Mouse (Mus musculus) C2C12 (cell line): Measurements from ENCODE around the gene Baz2a. TPM values are rescaled to one million over a fixed set of nuclear protein-coding genes. Genes with fewer than 3 reads are reported as not detected.
"Not testable (repeated sequence)": the region's sequence is repeated elsewhere in the genome, so short reads cannot be mapped to it uniquely, and the experiment has no call there.

ENCODE experiments used
- H3K27me3 ChIP-seq: one replicate; pipeline ENCODE4 v1.6.1; 2011; ENCODE audit not compliant: control insufficient read depth, insufficient read depth, insufficient read length
- H3K36me3 ChIP-seq: one replicate; pipeline ENCODE4 v1.6.1; 2011; ENCODE audit not compliant: control insufficient read depth, insufficient read depth
- H3K4me3 ChIP-seq: one replicate; pipeline ENCODE4 v1.5.1; 2011; ENCODE audit warnings: mild to moderate bottlenecking, control low read depth; ENCODE audit not compliant: poor library complexity, insufficient read depth, severe bottlenecking
- H3K79me2 ChIP-seq: one replicate; pipeline ENCODE4 v1.6.1; 2011; ENCODE audit not compliant: control insufficient read depth, insufficient read depth
- H3K79me3 ChIP-seq: one replicate; pipeline ENCODE4 v1.6.1; 2011; ENCODE audit warnings: low read depth, control low read depth
- H3ac ChIP-seq: one replicate; pipeline ENCODE3; 2011; ENCODE audit warnings: low read depth; ENCODE audit not compliant: control insufficient read depth, insufficient read length
- CEBPB ChIP-seq: IDR thresholded peaks from one replicate; pipeline ENCODE4 v1.6.1; 2011; ENCODE audit warnings: low read depth, mild to moderate bottlenecking, control low read depth, moderate library complexity
- CTCF ChIP-seq: IDR thresholded peaks from one replicate; pipeline ENCODE4 v1.5.1; 2011; ENCODE audit not compliant: control insufficient read depth, insufficient read depth, insufficient read length
- FOSL1 ChIP-seq: IDR thresholded peaks from one replicate; pipeline ENCODE4 v1.8.0; 2011; ENCODE audit warnings: mild to moderate bottlenecking, low read length; ENCODE audit not compliant: poor library complexity, insufficient read depth, severe bottlenecking
- MAX ChIP-seq: IDR thresholded peaks from one replicate; pipeline ENCODE4 v1.6.1; 2011; ENCODE audit warnings: mild to moderate bottlenecking, control low read depth
- MYOD1 ChIP-seq: IDR thresholded peaks from one replicate; pipeline ENCODE4 v1.6.1; 2011; ENCODE audit warnings: low read depth; ENCODE audit not compliant: control insufficient read depth, insufficient read length
- MYOG ChIP-seq: IDR thresholded peaks from one replicate; pipeline ENCODE4 v1.6.1; 2011; ENCODE audit not compliant: control insufficient read depth, insufficient read length; ENCODE audit errors: extremely low read depth
- USF1 ChIP-seq: IDR thresholded peaks from one replicate; pipeline ENCODE4 v1.6.1; 2011; ENCODE audit warnings: low read depth, mild to moderate bottlenecking, control low read depth, moderate library complexity
- polyA plus RNA-seq: library from polyadenylated mRNA; unstranded; fragments of >200 nt; fragmentation: generic; extraction: Trizol; gene quantifications from one replicate; pipeline ENCODE4 v1.2.1, GENCODE M21; 2012; ENCODE audit warnings: missing spikeins

Gene Baz2a
- polyA plus RNA-seq, 1 experiment = 8.2 TPM

- peak; percentile 74 for TF ChIP-seq MAX
- no peak for TF ChIP-seq MYOG
- TF ChIP-seq FOSL1 = no peak
- no peak for TF ChIP-seq USF1
- TF ChIP-seq CTCF = no peak
- no peak for TF ChIP-seq CEBPB
- peak overlapping the region; percentile 96 for H3K4me3 ChIP-seq
- H3K36me3 ChIP-seq = peaks cover 38% of the 10 kb centered on the region
- no peaks in the 10 kb centered on the region for H3K27me3 ChIP-seq
- H3K79me3 ChIP-seq = peaks cover 51% of the 10 kb centered on the region
- peak overlapping the region; percentile 100 for H3ac ChIP-seq
- H3K79me2 ChIP-seq = peaks cover 66% of the 10 kb centered on the region
Observed at GRCm38 (mm10) chr10:128059207-128059981, 32.0 kb upstream of the Baz2a start.

GRCm38 (mm10) chr10:128061109-128061508, 30.3 kb upstream of the Baz2a start:
- peaks cover 55% of the 10 kb centered on the region for H3K36me3 ChIP-seq
- H3K27me3 ChIP-seq = no peaks in the 10 kb centered on the region
- TF ChIP-seq CEBPB (no peak), FOSL1 (no peak), MAX (no peak), MYOD1 (no peak), MYOG (no peak), CTCF (no peak), USF1 (no peak)

GRCm38 (mm10) chr10:128062221-128062989, 29.0 kb upstream of the Baz2a start:
- Histone ChIP-seq H3K79me3 (peaks cover 81% of the 10 kb centered on the region), H3K4me3 (no peak overlapping the region), H3K36me3 (peaks cover 67% of the 10 kb centered on the region)

More at GRCm38 (mm10) chr10:128061109-128061508, 30.3 kb upstream of the Baz2a start:
- H3K4me3 ChIP-seq = peak overlapping the region; percentile 96
- H3K79me3 ChIP-seq = peaks cover 68% of the 10 kb centered on the region
- peak overlapping the region; percentile 74 for H3ac ChIP-seq
- H3K79me2 ChIP-seq = peaks cover 83% of the 10 kb centered on the region

GRCm38 (mm10) chr10:128066072-128066471, 25.3 kb upstream of the Baz2a start:
- Histone ChIP-seq H3K27me3 (no peaks in the 10 kb centered on the region), H3K4me3 (no peak overlapping the region), H3K36me3 (peaks cover 94% of the 10 kb centered on the region), H3ac (no peak overlapping the region), H3K79me2 (peaks cover 100% of the 10 kb centered on the region), H3K79me3 (peaks cover 99% of the 10 kb centered on the region)
- no peak for TF ChIP-seq MAX
- TF ChIP-seq CTCF = no peak
- TF ChIP-seq CEBPB = no peak
- no peak for TF ChIP-seq MYOD1
- TF ChIP-seq MYOG = no peak
- TF ChIP-seq FOSL1 = no peak
- no peak for TF ChIP-seq USF1

More at GRCm38 (mm10) chr10:128062221-128062989, 29.0 kb upstream of the Baz2a start:
- Histone ChIP-seq H3K27me3 (no peaks in the 10 kb centered on the region), H3ac (no peak overlapping the region), H3K79me2 (peaks cover 96% of the 10 kb centered on the region)
- TF ChIP-seq MAX (no peak), FOSL1 (no peak), MYOG (no peak), CTCF (no peak), USF1 (no peak), MYOD1 (no peak), CEBPB (no peak)

GRCm38 (mm10) chr10:128069201-128069600, 22.2 kb upstream of the Baz2a start:
- peaks cover 86% of the 10 kb centered on the region for H3K79me3 ChIP-seq
- H3K27me3 ChIP-seq = no peaks in the 10 kb centered on the region
- no peak overlapping the region for H3ac ChIP-seq
- TF ChIP-seq MYOG (no peak), MAX (no peak), CEBPB (no peak), FOSL1 (no peak), CTCF (no peak), MYOD1 (no peak), USF1 (no peak)
- peaks cover 97% of the 10 kb centered on the region for H3K36me3 ChIP-seq
- peaks cover 94% of the 10 kb centered on the region for H3K79me2 ChIP-seq
- H3K4me3 ChIP-seq = no peak overlapping the region

- peaks cover 96% of the 10 kb centered on the region for H3K36me3 ChIP-seq
Observed at GRCm38 (mm10) chr10:128070432-128070831, 20.9 kb upstream of the Baz2a start.

GRCm38 (mm10) chr10:128078269-128078668, 13.1 kb upstream of the Baz2a start:
- H3K79me2 ChIP-seq, H3K4me3 ChIP-seq, H3ac ChIP-seq, H3K27me3 ChIP-seq, H3K79me3 ChIP-seq: not testable (repeated sequence)
- peaks cover 44% of the 10 kb centered on the region for H3K36me3 ChIP-seq

More at GRCm38 (mm10) chr10:128070432-128070831, 20.9 kb upstream of the Baz2a start:
- not testable (repeated sequence) for H3K4me3 ChIP-seq, H3K27me3 ChIP-seq, H3ac ChIP-seq
- H3K79me2 ChIP-seq = peaks cover 81% of the 10 kb centered on the region
- H3K79me3 ChIP-seq = peaks cover 77% of the 10 kb centered on the region
